Mouse (Mus musculus) neutrophil, adult 5-6 weeks (primary cell): ENCODE data around the gene Rmnd5b. TPM values are rescaled to one million over a fixed set of nuclear protein-coding genes. Genes with fewer than 3 reads are reported as not detected.
"Not testable (repeated sequence)": the region's sequence is repeated elsewhere in the genome, so short reads cannot be mapped to it uniquely, and the experiment has no call there.

Source experiments
- ATAC-seq: fragments of 151-379, 151-347 bp; 2 replicates; pipeline ENCODE4 v1.8.0; 2017; ENCODE audit warnings: mild to moderate bottlenecking, moderate TSS enrichment; ENCODE audit not compliant: insufficient number of reproducible peaks, poor library complexity, low FRiP score, severe bottlenecking; ENCODE audit errors: extremely low read depth
- total RNA-seq: library from RNA; stranded (forward); fragments of 200-1000 nt; gene quantifications from 2 replicates; pipeline ENCODE4 v1.2.3, GENCODE M21; 2017

The Rmnd5b gene
- total RNA-seq, 1 experiment from 2014 or later, result 31.8 TPM

DNA sequence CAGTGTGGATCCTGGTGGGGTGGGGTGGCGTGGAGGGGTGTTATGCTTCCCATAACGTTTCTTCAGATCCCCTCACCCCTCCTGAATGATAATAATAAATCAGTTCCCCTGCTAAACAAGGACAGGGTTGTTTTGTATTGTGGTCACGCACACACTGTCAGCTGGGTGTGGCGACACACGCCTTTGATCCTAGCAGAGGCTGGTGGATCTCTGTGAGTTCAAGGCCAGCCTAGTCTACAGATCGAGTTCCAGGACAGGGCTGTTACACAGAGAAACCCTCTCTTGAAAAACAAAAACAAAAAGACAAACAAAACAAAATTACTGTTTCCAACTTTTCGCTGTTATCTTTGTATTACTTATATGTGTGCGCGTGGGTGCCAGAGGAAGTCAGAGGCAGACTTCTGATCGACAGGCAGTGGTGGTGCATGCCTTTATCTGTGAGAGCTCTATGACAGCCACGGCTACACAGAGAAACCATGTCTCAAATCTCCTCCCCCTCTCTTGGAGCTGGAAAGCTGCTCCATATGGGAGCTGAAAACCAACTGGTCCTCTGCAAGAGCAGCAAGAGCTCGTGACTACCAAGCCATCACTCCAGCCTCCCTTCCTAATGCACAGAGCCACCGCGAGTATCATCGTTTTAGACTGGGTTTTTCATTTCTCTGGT is 5.9 kb downstream of the Rmnd5b start:
- ATAC-seq, result no peak

DNA sequence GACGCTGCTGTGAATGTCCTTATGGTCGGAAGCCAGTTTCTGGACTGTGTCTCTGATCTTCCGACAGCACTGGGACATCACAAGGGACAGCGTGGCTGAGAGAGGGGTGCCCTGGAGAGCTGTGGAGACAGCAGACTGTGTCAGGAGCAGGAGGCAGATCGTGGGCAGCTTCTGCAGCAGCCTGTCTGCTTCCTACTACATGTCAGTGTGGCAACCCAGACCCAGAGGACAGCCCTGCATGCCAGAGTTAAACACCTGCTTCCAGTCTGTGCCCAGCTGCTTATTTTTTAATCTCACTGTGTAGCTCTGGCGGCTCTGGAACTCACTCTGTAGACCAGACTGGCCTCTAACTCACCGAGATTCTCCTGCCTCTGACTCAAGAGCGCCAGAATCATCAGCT is 7.8 kb downstream of the Rmnd5b start:
- no peak for ATAC-seq

DNA sequence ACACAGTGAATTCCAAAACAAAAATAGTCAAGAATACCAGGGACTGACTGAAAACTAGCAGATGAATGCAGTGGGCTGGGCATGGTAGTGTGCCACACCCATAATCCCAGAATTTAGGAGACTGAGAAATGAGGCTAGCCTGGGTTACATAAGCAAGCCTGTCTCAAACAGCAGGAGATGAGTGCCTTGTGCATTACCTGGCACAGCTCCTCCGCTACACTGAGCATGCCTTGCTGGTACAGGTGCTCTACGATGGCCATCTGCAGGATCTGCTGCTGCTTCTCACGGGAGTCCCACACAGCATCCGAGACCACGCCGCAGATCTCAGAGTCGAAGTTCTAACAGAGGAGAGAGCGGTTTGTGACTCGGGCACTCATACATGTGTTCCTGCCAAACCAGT is 8.3 kb downstream of the Rmnd5b start:
- ATAC-seq, result no peak

DNA sequence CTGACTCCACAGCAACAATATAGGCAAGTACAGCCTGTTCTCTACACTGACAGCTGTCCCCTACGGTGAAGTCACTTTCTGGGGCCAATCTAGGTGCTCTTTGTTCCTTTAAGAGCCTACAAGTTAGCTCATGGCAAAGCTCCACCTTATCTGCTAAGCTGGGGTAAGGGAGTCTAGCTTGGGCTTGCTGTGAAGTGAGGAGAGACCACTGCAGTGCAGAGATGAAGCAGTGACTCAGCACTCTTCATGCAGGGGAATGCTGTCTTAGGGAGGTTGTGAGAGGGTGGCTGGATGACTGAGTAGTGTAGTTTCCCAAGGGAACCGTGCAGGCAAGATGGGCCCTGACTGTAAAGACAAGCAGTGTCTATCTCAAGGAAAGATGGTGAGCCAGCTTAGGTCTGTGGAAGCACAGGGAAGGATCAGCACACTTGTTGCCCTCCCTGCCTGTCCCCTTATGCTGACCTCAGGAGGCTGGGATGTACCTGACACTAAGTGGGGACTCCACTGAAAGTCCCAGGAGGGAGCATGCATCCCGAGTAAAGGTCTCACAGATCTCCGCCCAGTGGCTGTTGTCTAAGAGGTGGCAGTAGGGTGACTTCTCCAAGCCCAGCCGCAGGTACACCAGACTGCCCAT is 10.4 kb downstream of the Rmnd5b start:
- no peak for ATAC-seq

DNA sequence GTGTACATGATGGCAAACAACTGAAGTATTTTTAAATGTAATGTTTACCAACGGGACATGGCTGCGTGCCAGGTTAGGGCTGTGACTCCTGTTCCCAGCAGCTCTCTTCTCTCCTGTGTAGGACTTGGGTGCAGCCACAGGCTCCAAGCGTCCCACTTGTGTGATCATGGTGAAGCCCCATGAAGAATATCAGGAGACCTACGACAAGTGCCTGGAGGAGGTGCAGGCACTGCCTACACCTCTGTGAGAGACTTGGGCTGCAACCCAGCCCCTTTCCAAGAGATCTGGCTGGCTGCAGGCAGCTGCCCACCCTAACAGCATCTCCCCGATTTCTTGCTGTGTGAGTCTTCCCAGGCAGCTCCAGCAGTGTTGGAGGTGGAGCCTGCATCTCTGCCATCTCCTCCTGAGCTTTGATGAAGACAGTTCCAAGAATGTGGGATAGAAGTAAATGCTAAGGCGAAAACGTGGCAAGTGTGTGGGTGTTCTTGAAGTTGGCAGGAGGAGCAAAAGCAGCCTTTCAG is 12.7 kb downstream of the Rmnd5b start:
- ATAC-seq, result no peak

DNA sequence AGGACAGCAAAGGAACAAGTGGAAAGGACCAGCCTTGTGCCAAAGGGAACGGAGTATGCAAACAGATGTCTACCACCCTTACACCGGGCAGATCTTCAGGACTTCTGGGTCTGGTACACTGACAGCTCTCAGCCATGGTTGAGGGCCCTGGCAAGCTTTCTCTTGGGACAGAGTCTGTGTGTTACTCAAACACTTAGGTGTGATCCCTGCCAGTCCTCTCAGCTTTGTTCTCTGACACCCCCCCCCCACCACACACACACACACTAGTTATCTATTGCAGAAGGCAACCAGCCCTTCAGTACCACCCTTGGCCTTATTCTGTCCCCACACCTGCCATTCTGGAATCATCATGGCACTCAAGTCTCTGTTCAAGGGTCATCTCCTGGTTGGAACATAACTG is 13.9 kb downstream of the Rmnd5b start:
- no peak for ATAC-seq

DNA sequence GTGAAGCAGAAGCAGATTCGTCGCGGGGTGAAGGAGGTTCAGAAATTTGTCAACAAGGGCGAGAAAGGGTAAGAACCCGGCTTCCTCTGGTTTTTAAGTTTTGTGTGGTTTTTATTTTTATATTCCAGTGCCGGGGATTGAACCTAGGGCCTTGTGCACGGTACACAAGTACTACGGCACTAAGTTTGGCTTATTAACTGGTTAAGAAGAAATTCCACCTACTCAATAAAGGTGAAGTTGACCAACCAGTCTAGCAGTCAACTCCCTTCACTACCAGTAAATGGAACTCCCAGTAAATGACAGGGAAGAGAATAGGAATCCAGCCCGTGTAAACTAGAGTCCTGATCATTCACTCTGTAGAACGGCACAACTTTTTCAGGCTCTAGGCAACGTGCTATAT is 15.6 kb downstream of the Rmnd5b start:
- no peak for ATAC-seq

DNA sequence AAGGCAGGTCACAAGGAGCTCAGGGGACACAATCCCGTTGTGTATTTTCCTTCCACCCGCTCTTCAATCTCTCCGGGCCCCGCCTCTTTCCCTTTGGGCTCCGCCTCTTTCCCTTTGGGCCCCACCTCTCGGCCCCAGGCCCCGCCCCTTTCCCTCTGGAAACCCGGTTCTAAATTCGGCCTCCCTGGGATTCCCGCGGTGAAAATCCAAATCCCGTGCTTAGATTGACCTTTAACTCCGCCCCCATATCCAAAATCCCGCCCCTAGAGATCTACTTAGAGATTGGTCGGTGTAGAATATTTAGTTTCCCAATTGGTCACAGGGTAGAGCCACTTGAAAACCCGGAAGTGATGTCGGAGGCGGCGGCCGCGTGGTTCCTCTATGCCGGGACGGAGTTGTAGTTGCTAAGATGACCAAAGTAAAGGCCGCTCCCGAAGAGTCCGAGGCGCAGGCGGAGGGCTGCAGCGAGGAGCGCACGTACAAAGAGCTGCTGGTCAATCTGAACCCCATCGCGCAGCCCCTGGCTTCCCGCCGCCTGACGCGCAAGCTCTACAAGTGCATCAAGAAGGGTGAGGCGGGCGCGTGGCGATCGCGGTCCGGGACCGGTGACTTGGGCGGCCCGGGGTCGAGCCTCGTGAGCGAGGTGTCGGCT is 16.2 kb downstream of the Rmnd5b start, which contains the start of gene Nhp2:
Gene Nhp2, plus strand, starts transcription at position 327 of the 652 bp plus-strand sequence.
- ATAC-seq, result peak; percentile 86

DNA sequence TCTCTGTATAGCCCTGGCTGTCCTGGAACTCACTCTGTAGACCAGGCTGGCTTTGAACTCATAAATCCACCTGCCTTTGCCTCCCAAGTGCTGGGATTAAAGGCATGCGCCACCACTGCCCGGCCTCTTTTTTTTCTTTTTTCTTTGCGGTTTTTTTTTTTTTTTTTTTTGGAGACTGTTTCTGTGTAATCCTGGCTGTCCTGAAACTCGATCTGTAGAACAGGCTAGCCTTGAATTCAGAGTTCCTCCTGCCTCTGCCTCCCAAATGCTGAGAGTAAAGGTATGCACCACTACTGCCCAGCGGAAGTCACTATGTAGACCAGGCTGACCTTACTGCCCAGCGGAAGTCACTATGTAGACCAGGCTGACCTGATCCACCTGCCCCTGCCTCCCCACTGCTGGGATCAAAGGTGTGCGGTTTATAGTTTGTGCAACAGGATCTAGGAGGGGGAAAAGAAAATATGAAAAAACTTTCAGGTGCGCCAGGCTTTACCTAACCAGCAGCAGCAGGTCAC is 16.7 kb downstream of the Rmnd5b start:
- no peak for ATAC-seq

DNA sequence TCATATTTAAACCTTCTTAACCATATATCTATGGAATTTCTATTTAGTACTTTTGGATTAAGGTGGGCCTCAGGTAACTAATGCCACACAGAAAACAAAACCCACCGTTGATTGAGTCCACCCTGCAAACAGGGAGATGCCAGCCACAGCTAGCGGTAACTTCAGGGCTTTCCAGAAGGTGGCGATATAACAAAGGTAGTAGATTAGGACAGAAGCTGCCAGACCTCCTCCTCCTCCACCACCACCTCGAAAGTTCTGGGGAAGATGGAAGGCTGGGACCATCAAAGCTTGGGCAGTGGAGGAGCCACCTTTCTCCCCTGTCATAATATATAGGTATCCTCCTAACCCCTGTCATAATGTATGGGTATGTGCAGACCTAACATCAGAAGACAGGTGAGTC is 18.0 kb downstream of the Rmnd5b start:
- peak; percentile 65 for ATAC-seq

DNA sequence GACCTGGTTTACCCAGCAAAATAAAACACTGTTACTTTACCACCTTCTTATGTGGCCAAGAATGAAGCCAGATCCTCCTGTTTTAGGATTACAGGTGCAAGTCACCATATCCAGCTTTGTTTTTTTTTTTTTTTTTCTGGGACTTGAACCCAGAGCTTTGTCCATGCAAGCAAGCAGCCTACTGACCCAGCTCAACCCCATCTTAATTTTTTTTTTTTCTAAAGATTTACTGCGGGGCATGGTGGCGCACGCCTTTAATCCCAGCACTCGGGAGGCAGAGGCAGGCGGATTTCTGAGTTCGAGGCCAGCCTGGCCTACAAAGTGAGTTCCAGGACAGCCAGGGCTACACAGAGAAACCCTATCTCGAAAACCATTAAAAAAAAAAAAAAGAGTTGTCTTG is 19.6 kb downstream of the Rmnd5b start:
- not testable (repeated sequence) for ATAC-seq

DNA sequence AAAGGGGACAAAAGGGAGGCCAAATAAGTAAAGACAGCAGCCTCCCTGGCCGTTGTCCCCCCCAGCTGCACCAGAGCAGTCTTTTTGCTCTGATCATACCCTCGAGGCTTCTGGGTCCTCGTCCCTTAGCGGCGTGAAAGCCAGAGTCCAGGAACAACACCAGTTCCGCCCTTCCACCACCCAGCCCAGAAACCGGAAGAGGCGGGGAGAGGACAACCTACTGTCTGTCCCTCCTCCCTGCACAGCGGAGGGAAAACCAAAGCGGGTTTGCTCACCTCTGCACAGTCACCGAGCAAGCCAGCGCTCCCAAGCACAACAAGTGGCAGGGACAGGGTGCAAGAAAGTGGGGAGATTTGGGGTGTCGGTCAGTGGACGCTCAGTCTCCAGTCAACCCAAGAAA is 20.1 kb downstream of the Rmnd5b start:
- ATAC-seq, result peak; percentile 69

DNA sequence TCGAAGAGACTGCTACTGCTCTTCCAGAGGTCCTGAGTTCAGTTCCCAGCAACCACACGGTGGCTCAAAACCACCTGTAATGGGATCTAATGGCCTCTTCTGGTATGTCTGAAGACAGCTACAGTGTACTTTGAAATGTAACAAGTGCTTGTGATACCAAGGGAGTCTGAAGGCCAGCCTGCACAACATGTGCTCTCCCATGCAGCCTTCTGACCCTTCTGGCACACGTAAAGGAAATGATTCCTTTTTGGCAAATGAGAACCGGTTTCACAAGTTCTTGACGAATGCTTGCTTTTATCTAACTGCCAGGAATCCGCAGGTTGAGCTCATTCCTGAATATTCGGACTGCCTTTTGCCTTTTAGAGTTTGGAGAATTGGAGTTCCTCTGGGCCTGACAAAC is 20.6 kb downstream of the Rmnd5b start:
- no peak for ATAC-seq

DNA sequence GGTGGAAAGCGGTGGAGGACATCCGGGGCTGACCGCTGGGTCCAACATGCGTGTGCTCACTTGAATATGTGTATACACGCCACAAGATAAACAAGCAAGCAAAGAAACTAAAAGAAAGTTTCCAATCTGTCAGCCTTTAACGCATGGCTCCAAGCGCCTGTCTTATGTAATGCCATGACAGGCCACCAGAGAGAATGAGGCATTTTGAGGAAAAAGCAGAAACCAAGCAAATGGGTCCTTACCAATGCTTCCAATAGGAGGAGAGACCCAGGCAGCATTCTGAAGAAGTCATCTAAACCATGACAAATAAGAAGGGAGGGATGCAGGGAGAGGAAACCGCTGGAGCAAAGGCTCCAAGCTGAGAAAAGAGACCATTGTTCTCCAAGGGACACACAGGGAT is 21.4 kb downstream of the Rmnd5b start:
- ATAC-seq, result no peak

DNA sequence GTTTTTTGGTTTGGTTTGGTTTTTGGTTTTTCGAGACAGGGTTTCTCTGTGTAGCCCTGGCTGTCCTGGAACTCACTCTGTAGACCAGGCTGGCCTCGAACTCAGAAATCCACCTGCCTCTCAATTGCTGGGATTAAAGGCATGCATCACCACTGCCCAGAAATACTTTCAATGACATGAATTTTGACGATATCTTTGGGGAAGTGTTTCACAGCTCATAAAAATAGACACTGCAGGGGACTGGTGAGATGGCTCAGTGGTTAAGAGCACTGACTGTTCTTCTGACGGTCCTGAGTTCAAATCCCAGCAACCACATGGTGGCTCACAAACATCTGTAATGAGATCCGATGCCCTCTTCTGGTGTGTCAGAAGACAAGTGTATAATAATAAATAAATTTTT is 25.8 kb downstream of the Rmnd5b start:
- ATAC-seq, result not testable (repeated sequence)

DNA sequence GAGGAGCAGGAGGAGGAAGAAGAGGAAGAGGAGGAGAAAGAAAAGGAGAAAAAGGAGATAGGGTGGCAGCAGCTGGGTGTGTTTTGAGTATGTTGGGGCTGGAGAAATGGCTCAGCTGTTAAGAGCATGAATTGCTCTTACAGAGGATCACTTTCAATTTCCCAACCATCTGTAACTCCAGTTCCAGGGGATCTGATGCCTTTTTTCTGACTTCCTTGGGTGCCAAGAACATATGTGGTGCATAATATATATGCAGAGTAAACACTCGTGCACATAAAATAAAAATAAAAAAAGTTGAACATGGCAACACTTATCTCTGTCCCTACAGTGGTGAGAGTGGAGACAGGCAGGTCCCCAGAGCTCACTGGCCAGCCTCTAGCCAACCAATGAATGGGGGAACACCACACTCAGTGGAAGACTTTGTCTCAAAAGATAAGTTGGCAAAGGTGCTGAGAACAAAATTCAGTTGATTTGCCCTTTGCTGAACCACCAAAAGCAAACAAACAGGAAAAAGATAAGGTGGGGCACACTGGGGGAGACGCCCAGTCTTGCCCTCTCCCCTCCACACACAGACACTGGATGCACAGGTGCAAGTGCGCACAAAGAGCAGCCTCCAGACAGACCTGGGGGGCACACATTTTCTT is 26.3 kb downstream of the Rmnd5b start:
- no peak for ATAC-seq

DNA sequence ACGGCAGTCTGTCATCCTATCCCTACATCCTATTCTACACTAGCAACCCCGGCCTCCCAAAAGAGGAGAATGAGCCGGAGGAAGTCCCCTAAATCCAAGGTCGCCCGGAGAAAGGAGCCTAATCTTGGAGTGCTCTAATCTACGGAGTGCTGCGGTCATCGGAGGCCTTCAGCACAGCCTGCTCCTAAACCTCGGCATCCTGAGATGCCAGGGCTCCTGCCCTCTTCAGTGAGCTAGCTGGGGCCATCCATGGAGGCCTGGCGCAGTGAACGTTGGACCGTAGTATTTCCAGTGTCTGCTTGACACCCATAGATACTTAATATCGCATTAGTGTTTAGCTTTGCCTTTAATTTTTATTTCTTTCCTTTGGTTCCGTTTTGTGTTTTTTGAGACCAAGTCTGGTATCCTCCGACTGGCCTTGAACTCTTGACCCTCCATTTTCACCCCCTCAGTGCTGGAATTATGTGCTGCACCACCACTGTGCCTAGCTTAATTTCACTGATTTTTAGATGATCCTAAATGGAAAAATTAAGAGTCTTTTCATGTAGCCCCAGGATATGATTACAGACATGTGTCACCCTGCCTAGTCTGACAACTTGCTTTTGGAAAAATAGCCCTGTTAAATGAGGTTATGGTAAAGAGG is 28.5 kb downstream of the Rmnd5b start:
- no peak for ATAC-seq

DNA sequence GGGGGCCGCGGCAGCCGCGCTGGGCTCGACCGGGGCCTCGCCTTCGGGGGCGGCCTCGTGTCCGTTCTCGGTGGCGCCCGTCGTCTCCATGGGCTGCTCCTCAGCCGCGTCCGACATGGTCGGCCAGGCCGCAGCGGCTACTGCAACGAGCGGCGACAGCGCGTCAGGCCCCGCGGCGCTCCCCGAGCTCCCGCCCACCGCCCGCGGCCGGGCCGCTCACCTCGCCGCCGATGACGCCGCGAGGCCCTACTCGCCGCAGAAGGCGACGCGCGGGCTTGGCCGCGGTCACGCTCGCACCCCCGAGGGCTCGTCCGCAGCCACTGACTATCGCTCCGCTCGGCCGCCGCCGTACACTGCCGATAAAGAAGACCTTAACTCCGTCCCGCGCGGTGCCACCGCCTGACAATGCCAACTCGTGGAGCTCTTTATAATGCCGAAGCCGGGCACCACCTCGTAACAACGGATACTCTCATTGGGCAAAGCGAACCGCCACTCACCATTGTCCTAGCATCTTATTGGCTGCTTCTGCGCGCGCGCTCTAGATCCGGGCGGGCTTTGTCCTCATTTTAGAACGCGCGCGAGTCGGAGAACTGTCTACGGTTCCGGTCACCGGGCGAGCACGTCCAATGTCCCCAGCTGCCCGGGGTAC is 29.1 kb downstream of the Rmnd5b start, which contains the start of gene Hnrnpab:
Gene Hnrnpab, minus strand, starts transcription at position 401 of the 649 bp plus-strand sequence.
- ATAC-seq, result peak; percentile 97
